Mouse (Mus musculus) central nervous system, embryonic 14 days (tissue): ENCODE results near the gene Trim69. TPM values are rescaled to one million over a fixed set of nuclear protein-coding genes. Genes with fewer than 3 reads are reported as not detected.

ENCODE experiments used
- polyA plus RNA-seq: library from polyadenylated mRNA; depleted of rRNA; stranded (reverse); fragments of >200 nt; gene quantifications from 2 replicates; pipeline ENCODE4 v1.2.3, GENCODE M21; 2012; rRNA removed

The Trim69 gene
- polyA plus RNA-seq = not detected in 2 replicates

DNA sequence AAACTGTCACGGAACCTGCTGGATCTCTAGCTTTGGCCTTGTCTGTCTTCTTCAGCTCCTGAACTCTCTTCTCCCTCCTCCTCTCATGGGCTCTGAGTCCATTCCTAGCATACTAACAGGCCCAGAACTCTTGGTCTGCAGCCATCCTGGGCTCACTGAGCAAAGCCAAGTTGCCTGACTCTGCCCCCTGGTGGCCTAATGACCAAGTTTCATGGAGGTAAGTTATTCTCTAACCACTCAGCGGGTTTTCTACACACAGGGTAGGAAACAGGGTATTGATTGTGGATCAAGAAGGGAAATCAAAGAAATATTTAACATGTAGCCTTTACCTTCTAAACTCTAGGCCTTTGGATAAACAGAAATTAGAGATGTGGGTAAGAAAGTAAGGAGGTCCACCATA lies at the start of gene Trim69:
Gene Trim69 (plus strand): TSS at position 21 of the 400 bp plus-strand sequence.

DNA sequence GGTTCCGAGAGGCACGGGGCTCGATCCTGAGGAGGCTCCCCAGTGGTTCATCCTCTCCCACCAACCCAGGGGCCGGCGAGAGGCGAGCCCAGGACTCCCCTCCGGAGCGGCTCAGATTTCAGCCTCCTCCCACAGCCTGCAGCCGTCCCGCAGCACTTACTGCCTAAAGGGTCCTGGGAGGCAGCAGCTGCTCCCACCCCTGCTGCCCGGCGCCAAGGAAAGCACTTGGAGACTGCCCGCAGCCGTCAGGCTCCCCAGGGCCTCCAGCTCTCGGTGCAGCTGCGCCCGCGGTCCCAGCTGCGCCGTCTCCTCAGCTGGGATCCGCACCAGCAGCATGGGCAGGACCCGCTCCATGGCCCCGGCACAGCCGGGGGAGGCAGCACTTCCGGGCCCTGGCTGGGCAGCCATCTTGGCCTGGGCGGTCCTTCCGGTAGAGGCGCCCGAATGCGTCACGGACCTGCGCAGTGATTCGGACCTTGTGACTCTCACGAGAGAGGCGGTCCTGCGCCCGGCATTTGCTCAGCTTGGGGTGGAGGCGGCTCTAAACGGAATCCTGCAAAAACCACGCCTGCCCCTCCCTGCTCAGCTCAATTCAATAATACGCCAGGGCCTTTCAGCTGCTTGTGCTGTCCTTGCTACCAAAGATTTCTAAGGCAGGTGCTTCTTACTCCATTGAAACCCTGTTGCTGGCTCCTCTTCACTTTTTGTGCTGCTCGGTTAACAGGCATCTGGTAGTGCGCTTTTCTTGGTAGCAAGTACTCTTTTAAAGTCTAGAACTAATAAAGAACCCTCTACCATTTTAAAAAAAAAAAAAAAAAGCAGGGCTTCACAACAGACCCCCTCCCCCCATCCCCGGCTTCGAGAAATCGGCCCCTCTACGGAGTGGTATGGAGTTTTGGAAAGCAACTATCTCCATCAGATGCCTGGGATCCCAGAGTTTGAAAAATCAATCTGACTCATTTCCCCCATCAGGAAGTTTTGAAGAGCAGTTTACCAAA lies 42.2 kb upstream of the Trim69 start, which contains the start of gene Spg11:
Gene Spg11 (minus strand): TSS at position 426 of the 998 bp plus-strand sequence.

DNA sequence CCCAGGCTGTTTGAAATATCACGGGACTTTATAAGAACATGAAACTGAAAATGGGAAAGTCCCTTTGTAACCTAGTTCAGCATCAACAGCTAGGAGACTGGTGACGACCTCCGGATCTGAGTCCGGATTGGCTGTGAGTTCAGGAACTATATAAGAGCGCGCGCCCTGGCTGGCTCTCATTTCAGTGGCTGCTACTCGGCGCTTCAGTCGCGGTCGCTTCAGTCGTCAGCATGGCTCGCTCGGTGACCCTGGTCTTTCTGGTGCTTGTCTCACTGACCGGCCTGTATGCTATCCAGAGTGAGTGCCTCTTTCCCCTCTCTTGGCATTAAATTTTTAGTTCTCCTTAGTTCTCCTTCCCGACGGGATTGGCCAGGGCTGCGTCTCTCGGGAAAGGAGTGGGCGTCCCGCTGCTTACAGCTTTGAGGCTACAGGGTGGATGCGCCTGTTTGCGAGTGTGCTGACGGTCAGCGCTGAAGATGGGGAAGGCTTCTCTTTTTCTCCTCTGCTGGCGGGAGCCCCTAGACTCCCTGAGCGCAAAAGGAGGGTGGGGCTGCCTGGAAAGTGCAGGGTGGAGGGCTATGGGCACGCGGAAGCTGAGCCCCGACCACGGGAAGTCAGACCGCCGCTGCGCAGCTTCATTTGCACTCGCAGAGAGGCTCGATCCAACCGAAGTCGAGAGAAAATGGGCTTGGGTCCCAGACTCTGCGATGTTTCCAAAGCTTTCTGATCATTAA lies 12.8 kb upstream of the Trim69 start, which contains the start of gene B2m:
Gene B2m (plus strand): TSS at position 179 of the 734 bp plus-strand sequence.

DNA sequence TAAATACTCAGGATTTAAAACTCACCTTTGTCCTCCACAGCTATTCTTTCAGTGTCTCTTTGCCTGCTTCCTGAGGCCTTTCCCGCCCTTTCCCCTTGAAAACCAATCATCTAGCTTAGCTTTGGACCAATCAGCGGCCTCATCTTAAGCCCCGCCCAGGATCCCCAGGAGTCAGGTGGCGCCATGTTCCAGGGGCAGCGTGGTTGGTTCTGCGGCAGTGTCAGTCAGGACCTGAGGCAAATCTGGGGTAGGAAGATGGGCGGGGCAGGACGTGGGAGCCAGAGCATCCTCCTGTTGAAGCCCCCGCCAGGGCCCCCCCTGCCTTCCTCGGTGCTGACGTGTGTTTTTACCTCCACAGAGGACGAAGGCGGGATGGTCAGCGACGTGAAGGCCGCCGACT lies 25.6 kb downstream of the Trim69 start, which contains the start of the genes Patl2 and Terb2:
Gene Patl2 (minus strand): TSS at position 84 of the 400 bp plus-strand sequence.
Gene Terb2 (plus strand): TSS at position 167 of the 400 bp plus-strand sequence.

Other genes starting within 250 kb of the Trim69 start
- gene Ctdspl2, start 204.7 kb upstream of the Trim69 start, polyA plus RNA-seq = 19.6 and 24.4 TPM in 2 replicates
- 0.58 and 0.66 TPM in 2 replicates for gene Mageb3, start 204.6 kb upstream of the Trim69 start, polyA plus RNA-seq
- gene Eif3j1, start 132.2 kb upstream of the Trim69 start, polyA plus RNA-seq = 16.3 and 17.7 TPM in 2 replicates
- 12.9 and 14.0 TPM in 2 replicates for gene Spg11, start 42.3 kb upstream of the Trim69 start, polyA plus RNA-seq
- 82.4 and 110 TPM in 2 replicates for gene B2m, start 13.0 kb upstream of the Trim69 start, polyA plus RNA-seq
- 0.04 TPM in 1 of 2 replicates, not detected in the other for gene Patl2, start 25.5 kb downstream of the Trim69 start, polyA plus RNA-seq
- gene Terb2, start 25.6 kb downstream of the Trim69 start, polyA plus RNA-seq = not detected in 2 replicates
- gene Sord, start 74.0 kb downstream of the Trim69 start, polyA plus RNA-seq = 12.4 and 12.8 TPM in 2 replicates
- 0.07 and 0.11 TPM in 2 replicates for gene Duox2, start 137.7 kb downstream of the Trim69 start, polyA plus RNA-seq
- gene Duoxa2, start 138.2 kb downstream of the Trim69 start, polyA plus RNA-seq = 0.05 and 0.18 TPM in 2 replicates
- gene Duoxa1, start 153.0 kb downstream of the Trim69 start, polyA plus RNA-seq = 0.16 and 0.56 TPM in 2 replicates
- gene Duox1, start 155.0 kb downstream of the Trim69 start, polyA plus RNA-seq = 0.09 and 0.15 TPM in 2 replicates
- gene Shf, start 208.5 kb downstream of the Trim69 start, polyA plus RNA-seq = 77.8 and 78.5 TPM in 2 replicates